Mouse (Mus musculus): ENCODE data around the gene Nsmce4a. TPM values are rescaled to one million over a fixed set of nuclear protein-coding genes. Genes with fewer than 3 reads are reported as not detected.

Nsmce4a gene
- total RNA-seq, 2 experiments from 2014 or later = 41.5 to 41.8 TPM

DNA sequence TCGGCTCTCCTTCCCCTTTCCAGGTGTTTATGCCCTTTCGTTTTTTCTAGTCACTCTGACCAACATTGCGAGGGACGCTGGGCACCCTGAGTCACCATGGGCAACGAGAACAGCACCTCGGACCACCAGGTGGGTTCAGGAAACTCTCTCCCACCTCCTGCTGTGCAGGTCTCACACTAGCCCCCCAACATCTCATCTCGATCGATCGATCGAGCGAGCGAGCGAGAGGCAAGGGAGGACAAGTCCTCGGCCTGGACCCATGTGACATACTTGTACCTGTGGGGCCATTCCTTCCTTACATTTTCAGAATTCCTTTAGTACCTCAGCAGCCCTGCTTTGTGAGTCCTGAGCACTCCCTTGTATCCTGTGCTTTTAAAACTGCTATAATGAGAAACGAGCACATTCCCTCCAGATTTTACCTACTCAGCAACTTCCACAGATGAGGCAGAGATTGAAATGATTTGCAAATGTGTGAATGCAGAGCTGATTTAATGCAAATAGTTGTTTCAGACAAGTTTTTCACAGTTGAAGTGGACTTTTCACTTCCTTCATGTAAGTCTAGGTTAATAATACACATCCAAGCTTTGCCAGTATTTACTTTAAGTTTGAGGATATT is 4.6 kb upstream of the Nsmce4a start, which contains the start of gene Tacc2:
Tacc2 (plus strand) TSS at position 51 of the 616 bp plus-strand sequence.
- DNase-seq = no peak

DNA sequence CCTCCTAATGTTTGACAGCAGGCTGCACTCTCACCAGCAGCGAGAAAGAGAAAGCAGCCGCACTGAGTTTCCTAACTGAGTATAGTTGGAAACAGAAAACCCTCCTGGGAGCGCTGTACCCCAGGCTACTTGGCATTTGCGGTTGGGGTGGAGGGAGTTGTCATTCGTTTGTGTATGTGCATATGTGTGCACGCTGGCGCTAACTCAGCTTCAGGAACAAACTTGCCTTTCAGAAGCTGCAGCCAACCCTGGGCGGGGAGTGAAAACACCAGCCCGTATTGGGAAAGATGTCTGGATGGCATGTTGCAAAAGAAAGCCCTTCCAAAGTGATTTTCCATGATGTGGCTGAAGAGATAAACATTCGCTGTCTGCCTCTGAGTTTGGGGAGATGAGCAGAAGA is 4.1 kb upstream of the Nsmce4a start:
- no peak for DNase-seq

DNA sequence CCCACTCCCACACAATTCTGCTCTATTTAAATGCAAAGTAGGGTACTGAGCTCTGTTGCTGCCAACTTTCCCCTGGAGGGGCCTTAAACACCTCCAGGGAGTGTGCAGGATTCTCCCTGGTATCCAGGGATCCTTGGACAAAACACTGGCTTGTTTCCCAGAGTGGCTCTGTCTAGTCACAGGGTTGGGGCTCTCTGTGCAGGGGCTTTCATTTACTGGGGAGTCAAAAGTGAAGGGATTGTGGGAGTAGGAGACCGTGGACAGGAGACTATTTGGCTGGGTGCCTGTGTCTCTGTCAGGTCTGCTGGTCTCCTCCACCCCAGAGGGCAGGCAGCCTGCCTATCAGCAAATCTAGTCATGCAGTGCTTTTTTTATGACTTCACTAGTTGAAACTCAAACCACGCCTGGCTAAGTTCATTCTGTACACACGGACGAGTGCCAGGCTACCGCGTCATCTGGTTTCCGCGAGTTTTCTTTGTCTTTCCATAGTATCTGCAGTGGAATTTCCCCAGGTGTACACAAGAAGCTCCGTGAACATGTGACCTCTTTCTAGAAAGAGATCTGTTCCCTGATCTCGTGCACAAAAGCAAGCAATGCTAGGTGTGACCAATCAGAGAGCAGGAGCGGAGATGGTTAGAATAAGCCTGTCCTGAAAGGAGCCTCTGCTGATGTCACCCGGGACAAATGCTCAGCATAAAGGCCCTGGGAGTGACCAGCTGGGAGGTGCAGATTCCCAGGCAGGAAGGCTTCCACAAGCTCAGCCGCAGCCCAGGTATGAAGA is 1.5 kb upstream of the Nsmce4a start:
- DNase-seq = no peak

DNA sequence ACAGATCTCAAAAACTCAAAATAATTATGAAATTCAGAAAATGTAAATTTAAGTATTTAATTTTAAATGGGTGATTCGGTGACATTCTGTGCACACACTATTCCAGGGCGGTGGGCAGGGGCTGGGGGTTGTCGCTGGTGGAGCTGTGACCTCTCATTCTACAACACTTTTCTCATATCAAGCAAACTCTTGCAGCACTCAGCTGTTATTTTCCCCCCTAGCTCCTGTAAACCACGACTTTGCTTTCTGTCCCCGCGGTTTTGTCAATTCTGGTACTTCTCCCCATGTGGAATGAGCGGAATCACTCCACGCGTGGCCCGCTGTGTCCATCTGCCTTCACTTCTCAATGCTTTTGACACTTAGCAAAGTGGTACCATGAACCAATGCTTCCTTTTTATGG is 828 bp upstream of the Nsmce4a start:
- DNase-seq = no peak

DNA sequence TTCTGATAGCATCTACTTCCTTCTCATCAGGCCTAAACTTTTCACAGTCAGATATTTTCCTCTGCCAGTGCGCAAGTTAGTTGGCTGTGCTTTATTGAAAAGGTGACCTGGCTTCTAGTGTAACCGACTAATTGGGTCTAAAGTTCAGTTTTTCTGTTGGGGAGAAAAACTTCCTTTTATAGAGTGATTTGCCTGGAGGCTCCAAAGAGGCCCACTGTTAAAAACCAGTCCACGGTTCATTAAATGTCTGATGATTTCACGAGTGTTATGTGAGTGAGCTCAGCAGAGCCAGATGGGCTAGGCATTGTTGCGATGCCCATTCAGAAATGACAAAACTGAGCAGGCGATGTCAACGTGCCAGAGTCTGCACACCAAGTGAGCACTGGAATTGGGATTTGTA is 2.4 kb downstream of the Nsmce4a start:
- no peak for DNase-seq

DNA sequence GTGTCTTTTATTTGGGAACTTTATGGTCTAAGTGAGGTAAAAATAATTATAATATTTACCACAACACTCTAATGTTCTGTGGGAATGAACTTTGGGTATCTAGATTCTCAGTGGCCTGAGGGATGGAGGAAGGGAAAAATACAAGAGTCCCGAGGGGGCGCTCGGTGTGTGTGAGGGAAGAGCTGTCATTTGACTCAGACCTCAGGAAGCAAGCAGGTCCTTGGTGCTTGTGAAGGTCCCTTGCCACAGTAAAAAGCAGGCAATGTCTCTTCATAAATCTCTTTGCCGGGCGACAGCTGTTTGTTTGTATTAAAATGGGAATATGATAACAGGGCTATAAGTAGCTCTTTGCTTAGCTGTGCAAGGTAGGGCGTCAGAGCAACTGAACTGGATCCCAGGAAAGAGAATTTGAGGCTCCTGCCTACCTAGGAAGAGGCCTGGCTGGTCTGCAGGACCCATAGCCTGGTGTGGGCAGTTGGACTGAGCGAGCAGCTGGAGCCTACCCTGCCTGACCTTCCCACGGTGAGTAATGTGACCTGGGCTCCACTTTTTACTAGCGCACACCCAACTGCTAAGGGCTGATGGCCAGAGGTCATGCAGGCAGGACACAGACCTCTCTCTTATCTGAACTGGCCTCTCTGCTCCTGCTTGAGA is 4.0 kb downstream of the Nsmce4a start:
- no peak for DNase-seq

DNA sequence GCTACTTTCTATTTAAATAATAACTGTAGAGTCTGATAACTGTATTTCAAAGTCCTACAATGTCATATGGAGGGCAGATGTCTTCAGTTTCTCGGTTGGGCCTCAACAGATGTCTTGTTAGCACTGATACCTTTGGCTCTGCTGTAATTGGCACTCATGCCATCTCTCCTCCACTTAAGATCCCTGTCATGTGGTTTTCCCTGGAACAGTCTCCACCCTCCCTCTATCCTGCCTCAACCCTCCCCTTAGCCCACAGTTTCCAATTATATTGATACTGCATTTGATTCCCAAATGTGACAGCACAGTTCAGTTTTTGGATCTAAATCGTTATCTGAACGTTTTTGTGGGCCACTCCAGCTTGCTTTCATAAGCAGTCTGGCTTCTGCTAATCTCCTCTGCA is 8.3 kb downstream of the Nsmce4a start:
- DNase-seq = no peak

DNA sequence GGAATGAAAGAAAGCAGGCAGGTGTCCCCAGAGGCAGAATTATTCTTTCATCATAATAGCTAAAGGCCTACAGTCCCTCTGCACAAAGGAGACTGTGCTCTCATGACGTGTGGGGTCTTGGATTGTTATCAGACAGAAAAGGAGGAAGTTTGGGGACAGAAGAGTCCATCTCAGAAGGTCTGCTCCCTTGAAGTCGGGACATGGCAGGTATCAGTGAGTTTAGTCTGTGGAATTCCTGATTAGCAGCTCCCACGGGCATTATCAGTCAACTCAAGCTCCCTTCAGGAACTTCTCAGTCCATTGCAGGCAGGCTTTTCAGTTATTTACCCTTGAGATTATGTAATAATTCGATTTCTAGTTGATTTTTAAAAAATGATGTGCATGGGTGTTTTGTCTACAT is 9.0 kb downstream of the Nsmce4a start:
- DNase-seq = no peak

DNA sequence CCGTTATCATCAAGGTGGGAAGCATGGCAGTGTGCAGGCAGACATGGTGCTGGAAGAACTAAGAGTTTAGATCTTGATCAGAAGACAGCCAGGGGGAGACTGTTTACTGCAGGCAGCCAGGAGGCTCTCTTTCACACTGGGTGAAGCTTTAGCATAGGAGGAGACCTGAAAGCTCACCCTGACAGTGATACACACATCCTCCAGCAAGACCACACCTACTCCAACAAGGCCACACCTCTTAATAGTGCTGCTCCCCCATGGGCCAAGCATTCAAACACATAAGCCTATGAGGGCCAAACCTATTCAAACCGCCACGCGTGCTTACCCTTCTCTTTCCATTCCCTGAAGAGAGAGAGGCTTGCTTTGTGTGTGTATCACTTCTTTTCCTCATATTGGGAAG is 9.6 kb downstream of the Nsmce4a start:
- DNase-seq = no peak

DNA sequence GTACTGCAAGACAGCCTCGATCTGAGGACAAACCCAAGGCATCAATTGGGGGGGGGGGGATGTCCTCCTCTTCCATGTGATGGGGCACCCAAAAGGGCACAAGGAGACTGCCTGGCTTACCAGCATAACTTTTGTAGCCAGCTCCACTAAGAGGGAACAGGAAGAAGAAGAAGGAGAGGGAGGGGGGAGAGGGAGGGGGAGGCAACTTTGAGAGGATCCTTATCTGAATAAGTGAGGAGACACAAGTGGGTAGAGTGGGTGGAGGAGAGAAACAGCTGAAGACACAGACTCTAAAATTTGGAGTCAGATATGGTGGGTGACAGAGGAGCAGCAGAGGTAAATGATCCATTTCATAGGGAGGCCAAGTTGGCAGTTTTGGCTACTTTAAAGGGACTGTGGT is 12.0 kb downstream of the Nsmce4a start:
- no peak for DNase-seq

DNA sequence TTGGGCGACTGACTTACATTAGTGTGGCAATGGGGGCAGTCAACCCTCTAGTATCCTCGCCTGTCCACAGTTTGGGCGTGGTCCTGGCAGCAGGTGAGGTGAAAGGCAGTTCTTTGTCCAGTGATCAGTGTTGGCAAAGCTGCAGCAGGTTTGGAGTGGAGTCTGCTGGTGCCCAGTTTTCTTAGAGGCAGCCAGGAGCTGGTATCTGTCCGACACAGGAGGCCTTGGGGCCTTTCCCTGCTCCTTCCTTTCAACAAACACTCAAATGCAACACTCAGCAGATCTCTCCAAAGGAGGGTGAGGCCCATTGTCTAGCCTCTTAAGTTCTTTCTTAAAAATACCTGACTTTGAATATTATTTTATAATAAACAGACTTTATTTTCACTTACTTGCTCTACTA is 14.3 kb downstream of the Nsmce4a start:
- DNase-seq = no peak

DNA sequence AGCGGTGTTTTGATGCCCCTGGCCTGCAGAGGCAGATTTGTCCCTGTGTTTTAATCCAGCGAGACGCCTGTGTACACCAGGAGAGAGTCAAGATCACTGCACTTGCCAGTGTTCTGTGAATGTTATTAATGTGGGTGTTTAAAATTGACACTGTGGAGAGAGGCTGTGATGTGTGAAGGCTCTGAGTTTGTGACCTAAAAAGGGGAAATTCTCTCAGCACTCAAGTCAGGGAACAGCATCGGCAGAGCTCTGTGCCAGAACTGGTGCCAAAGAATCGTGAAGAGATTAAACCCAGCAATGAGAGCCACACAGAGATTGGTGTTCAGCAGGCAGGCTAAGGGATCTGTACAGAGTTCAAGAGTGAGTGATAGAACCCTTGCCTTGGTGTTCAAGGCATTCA is 17.3 kb downstream of the Nsmce4a start:
- DNase-seq = no peak

DNA sequence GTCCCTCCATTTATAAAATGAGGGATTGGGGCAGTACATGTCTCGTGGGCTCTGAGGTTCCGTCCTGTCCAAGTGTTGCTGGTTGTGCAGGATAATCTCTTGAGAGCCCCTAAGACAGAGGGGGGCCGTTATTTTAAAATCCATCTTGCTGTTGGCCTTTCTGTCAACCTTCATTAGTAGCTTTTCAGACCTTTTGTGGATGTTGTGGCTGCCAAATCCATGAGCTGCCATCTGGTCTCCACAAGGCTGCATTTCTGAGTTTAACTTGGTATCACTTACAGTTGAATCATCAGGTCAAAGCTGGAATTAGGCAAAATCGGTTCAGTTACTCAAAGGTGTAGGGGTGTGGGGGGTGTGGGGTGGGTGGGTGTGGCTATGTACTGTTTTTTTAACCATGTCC is 19.6 kb downstream of the Nsmce4a start:
- no peak for DNase-seq

DNA sequence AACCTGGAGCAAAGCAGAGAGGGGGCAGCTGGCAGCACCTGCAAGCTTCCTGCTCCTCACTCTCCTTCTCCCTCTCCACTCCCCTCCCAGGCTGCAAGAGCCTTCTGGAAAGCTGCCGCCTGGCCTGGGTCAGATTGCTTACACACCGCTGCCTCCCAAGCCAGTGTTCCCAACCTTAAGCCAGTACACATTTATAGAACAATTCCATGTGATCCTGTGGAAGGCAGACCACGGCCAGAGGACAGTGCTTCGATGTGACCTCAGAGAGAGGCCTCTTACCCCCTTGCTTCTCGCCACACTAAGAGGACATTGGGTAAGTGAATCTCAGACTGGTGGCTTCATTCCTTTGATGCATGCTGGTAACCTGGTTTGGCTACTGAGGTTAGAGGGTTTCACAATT is 20.1 kb downstream of the Nsmce4a start:
- no peak for DNase-seq

DNA sequence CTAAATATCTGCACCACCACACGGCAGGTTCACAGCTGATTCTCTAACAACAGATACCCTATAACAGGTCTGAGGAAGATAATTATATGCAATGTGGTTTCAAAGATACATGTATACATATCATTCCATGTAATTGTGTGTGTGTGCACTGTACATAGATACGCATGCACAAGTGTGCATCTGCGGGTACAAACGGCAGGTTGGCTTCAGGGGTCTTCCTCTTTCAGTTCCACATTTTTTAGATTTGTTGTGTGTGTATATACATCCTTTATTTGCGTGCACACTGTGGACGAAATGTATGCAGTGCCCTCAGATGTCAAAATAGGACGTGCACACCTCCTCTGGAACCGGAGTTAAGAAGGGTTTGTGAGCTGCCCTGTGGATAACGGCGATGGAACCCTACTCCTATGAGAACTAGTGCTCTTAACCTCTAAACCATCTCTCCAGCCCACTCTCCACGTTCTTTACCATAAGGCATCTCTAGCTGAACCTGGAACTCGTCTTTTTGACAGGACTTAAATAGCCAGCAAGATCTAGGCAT is 25.2 kb downstream of the Nsmce4a start:
- no peak for DNase-seq

DNA sequence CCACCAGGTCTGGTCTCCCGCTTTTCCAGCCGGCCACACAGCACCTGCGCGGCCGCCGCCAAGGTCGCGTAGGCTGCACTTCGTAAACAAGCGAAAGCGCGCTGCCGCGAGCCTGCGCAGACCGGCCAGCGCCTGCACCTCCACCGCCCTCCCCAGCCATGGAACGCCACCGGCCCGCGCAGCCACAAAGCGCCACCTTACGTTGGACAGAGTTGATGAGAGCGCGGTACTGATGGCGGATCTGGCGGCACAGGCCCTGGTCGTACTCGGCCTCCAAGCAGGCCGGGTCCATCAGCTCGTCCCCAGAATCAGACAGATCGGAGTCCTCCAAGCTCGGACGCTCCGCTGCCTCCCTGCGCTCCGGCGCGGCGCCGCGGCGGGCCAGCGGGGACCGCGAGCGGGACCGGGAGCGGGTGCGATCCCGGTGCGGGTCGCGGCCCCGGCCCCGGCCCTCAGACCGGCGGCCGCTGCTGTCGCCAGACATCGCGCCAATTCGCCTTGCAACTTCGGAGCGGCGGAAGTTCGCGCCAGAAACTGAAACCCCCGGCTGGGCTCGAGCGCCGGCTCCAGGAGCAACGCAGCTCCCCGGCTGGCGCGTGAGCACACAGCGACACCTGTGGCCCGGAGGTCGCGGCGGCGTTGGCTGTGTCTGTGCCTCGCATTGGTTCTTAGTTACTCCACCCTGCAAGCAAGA is 26.0 kb downstream of the Nsmce4a start:
- DNase-seq = peak; percentile 89

DNA sequence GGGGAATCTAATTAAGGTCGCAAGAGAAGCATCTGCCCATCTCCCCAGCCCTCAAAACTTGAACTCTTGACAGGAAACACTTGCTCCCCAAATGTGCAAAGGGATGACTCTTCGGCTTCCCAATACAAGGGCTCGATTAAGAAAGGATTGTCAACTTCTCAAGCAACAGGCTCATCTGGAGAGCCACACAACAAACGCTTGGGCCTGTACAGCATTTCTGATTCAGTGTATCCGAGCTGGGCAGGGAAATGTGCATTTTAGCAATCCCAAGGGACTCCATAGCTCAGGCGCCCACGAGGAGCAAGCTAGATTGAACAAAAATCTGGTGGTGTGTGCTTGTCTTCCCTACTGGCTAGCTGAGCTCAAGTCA is 26.5 kb downstream of the Nsmce4a start:
- DNase-seq = no peak

DNA sequence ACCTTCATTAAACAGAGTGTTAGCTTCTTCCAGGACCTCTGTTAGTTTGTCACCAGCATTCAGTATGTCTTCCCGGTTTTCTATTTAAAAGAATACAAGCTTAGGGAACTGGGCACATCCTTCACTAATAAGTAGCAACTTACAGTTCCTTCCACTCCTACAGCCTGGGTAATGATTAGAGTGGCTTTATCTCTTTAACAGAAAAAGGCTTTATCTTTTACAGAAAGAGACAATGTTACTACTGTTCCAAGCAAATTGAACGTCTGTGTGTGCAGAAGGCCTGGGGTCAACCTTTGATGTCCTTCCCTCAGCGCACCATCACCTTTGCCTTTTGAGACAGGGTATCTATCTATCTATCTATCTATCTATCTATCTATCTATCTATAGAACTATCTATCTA is 27.0 kb downstream of the Nsmce4a start:
- no peak for DNase-seq

DNA sequence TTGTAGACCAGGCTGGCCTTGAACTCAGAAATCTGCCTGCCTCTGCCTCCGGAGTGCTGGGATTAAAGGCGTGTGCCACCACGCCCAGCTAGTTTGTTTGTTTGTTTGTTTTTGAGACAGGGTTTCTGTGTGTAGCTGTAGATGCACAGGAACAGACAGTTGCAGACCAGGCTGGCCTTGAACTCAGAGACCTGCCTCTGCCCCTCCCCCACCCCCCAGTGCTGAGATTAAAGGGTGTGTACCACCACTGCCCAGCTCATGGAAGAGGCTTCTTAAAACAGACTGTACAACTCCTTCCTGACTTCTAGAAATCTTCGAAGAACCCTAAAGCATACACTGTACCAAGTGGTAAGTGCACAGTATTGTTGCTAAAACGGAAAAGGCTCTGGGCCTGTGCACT is 27.5 kb downstream of the Nsmce4a start:
- DNase-seq = no peak

DNA sequence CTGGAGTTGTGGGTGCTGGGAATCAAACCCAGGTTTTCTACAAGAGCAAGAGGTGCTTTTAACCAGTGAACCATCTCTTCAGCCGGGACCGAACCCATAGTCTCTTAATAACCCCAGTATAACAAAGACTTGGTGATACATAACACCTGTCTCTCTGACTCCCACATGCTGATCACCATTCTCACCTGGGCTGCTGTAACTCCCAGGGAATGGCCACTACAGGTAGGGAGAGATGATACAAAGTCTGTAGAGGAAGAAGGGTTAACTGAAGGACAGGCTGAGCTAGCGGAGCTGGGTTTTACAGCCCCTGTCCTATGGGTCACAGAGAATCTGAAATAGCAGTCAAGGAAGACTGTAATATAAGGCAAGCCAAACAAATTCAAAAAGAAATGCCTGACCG is 29.7 kb downstream of the Nsmce4a start:
- DNase-seq = no peak

DNA sequence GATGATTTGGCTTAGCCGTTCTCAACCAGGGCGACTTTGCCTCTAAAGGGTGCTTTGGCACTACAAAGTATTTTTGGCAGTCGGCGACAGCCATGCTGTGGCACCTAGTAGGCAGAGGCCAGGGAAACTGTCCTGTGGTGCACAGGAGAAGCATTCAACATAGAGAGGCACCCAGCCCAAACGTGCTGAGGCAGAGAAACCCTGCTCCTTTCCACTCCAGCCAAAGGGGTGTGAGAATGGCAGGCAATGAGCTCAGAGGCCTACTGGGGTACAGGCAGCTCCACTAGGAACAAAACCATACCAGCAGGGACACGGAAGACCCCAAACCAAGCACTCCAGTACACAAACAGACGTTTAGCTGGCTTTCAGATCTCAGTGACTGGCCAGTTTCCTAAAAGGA is 32.7 kb downstream of the Nsmce4a start:
- DNase-seq = no peak

DNA sequence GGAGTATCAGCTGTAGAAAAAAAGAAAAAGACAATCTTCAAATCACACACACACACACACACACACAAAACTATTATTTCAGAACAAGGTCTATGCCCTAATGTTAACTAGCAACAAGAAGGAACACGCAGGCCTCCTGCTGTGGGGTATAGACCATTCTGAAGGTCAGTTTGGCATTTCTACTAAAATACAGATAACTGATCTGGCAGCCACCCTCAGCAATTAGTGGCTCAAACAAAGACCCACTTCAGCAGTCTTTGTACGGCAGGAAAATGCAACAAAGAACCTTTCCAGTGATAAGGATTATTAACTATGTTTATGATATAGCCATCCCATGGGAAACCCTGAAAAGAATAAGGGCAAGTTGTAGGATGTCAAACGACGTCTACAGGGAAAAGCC is 35.9 kb downstream of the Nsmce4a start:
- no peak for DNase-seq

DNA sequence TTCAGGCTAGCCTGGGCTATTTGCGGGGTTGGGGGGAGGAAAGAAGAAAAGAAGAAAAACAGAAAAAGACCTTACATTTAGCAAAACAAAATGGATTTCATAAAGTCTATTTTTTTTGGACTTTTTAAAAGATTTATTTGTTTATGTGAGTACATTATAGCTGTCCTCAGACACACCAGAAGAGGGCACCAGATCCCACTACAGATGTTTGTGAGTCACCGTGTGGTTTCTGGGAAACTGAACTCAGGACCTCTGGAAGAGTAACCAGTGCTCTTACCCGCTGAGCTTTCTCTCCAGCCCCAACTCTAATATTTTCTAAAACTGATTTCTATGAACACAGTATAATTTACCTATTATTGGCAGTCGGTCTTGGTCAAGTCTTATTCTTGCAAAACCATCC is 37.7 kb downstream of the Nsmce4a start:
- DNase-seq = no peak
